Mouse (Mus musculus): ENCODE measurements around the gene Gpr107.

DNA sequence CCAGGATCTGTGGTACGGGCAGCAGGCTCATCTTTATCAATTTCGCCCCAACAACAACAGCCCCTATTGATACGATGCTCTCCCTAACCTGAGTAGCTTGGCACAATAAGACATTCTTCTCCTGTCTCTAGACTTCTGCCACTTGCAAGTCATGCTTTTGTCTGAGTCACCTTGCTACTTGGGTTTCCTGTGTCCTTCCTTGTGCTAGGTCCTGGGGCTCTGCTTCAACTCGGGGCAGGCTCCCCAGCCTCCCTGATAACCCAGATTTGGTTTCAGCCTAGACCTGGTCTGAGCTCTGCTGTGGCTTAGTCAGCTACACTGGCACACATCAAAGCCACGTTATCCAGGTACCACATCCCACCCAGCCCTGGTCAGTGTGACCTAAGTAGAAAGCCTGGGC is 69.5 kb downstream of the Gpr107 start:
- TF ChIP-seq CTCF (IDR thresholded peaks at IDR 0.05; ENCODE audit: low read depth, low read length) (no peak), POLR2A (IDR thresholded peaks at IDR 0.05; ENCODE audit: extremely low read depth, insufficient read depth, low read length) (no peak)

Data from liver, adult 2 months (tissue).